Mouse (Mus musculus): ENCODE measurements around the gene Tmem100.

DNA sequence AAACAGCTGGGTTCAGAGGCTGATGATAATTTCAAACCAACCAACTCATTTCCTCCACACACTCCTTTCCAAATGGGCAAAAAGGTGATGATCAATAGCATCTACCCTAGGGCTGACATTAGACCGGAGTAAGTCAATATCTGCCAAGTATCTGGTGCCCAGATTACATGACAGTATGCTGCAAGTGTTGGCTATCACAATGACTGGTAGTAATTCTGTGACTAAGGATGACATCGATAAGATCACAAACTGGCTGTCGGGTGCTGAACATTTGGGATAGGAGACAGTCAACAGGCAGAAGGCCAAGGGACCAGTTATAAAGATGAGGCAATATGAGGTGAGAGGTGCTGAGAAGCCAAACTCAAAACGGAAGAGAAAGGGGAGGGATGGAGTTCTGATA lies 29.5 kb upstream of the Tmem100 start:
- TF ChIP-seq POLR2A (IDR thresholded peaks at IDR 0.05; ENCODE audit: low read depth, low read length), result no peak
- TF ChIP-seq CTCF (conservative IDR thresholded peaks at IDR 0.05; ENCODE audit: insufficient read depth, insufficient read length, low read depth, low read length), result no peak
